Mouse (Mus musculus) limb, embryonic 13.5 days (tissue): ENCODE measurements around the gene F2r. TPM values are rescaled to one million over a fixed set of nuclear protein-coding genes. Genes with fewer than 3 reads are reported as not detected.

ENCODE experiments used
- ATAC-seq: fragments of 200-750 bp; cut with Nextera tagmentation; 2 replicates; pipeline ENCODE4 v1.8.0; 2017; ENCODE audit warnings: low read depth, moderate number of reproducible peaks, moderate TSS enrichment; ENCODE audit not compliant: low FRiP score
- H3K27ac ChIP-seq: fragments of 300-500 bp; sonication (generic); 2 replicates; pipeline ENCODE4 v1.5.1; 2015; ENCODE audit warnings: inconsistent platforms, mild to moderate bottlenecking, moderate library complexity
- H3K27me3 ChIP-seq: fragments of 300-500 bp; sonication (generic); 2 replicates; pipeline ENCODE4 v1.6.1; 2015; ENCODE audit warnings: mild to moderate bottlenecking, inconsistent platforms
- H3K36me3 ChIP-seq: fragments of 300-500 bp; sonication (generic); 2 replicates; pipeline ENCODE4 v1.6.1; 2015; ENCODE audit warnings: inconsistent platforms, mild to moderate bottlenecking, moderate library complexity
- H3K4me1 ChIP-seq: fragments of 300-500 bp; sonication (generic); 2 replicates; pipeline ENCODE4 v1.6.1; 2015; ENCODE audit warnings: inconsistent platforms
- H3K4me2 ChIP-seq: fragments of 300-500 bp; sonication (generic); replicated peaks from 2 replicates; pipeline ENCODE4 v1.6.1; 2015; ENCODE audit warnings: inconsistent platforms, mild to moderate bottlenecking, moderate library complexity
- H3K4me3 ChIP-seq: fragments of 300-500 bp; sonication (generic); 2 replicates; pipeline ENCODE4 v1.5.1; 2015; ENCODE audit warnings: moderate library complexity, mild to moderate bottlenecking, inconsistent platforms
- H3K9ac ChIP-seq: fragments of 300-500 bp; sonication (generic); 2 replicates; pipeline ENCODE4 v1.6.1; 2015; ENCODE audit warnings: mild to moderate bottlenecking, inconsistent platforms
- H3K9me3 ChIP-seq: fragments of 300-500 bp; sonication (generic); 2 replicates; pipeline ENCODE4 v1.6.1; 2016; ENCODE audit warnings: inconsistent platforms
- WGBS: fragments of 180-500 bp; shearing (Covaris S2); methylation state at CpG from one replicate; pipeline ENCODE4 v1.1.7; 2015; 5-methylcytosine and 5-hydroxymethylcytosine counted together
- polyA plus RNA-seq: library from polyadenylated mRNA; unstranded; fragments of >200 nt; fragmentation: Nextera tagmentation; extraction: Ambion mirVana; gene quantifications from 2 replicates; pipeline ENCODE4 v1.2.1, GENCODE M21; 2015

F2r gene
- polyA plus RNA-seq, 1 experiment from 2014 or later, result 102 TPM

DNA sequence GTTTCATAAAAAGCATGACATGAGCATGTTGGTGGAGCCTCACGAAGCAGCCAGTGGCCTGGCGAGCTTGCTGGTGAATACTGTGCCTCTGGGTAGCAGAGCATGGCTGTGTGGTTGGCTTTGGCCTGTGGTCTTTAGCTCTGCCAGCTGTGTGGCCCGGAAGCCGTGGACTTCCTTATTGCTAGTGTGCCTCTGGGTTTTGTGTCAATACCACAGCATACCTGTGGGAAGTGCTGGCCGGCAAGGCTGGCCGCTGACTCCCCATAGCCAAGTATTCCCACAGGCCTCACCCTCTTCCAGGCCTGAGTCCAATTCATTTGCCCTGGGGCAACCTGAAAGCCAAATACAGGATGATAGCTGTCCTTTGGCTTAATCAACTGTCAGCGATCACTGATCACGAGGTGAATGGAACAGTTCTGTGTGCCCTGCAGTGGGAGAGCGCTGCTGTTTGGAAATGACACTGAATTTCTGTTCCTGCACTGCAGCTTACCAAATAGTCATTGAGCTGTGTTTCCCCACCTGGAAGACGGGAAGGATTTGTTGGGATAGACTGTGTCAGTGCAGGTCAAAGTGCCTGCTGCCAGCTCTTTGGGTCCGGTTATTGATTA lies 64.3 kb downstream of the F2r start:
- H3K9ac ChIP-seq, result no peak overlapping the region

More for the DNA sequence above, 64.3 kb downstream of the F2r start:
- H3K4me1 ChIP-seq, result peaks cover 9% of the 10 kb centered on the region
- H3K36me3 ChIP-seq, result no peaks in the 10 kb centered on the region
- no peaks in the 10 kb centered on the region; the same call in 1 of the 2 replicates for H3K9me3 ChIP-seq
- 0 out of 2 replicates have a peak, but pooled peaks cover 2% of the 10 kb centered on the region for H3K27me3 ChIP-seq
- no peak overlapping the region for H3K4me2 ChIP-seq
- no peak overlapping the region for H3K4me3 ChIP-seq
- WGBS, result 80% methylated on average over 11 of the region's 11 CpGs
- no peak for ATAC-seq
- no peak overlapping the region for H3K27ac ChIP-seq

Other genes with a start within 250 kb of the F2r start
- gene Aggf1, start 243.1 kb downstream of the F2r start, polyA plus RNA-seq, result 31.7 and 32.4 TPM in 2 replicates
- gene Crhbp, start 173.6 kb downstream of the F2r start, polyA plus RNA-seq, result 0.31 and 0.51 TPM in 2 replicates
- gene S100z, start 139.8 kb downstream of the F2r start, polyA plus RNA-seq, result not detected in 2 replicates
- gene F2rl1, start 93.3 kb downstream of the F2r start, polyA plus RNA-seq, result 0.74 and 0.85 TPM in 2 replicates
- 0.38 and 0.98 TPM in 2 replicates for gene F2rl2, start 78.4 kb upstream of the F2r start, polyA plus RNA-seq